Mouse (Mus musculus) testis, postnatal 14 days (tissue): Measurements from ENCODE around the gene Bmp6.

Experiments
- DNase-seq: peaks from one replicate; pipeline ENCODE4 v3.0.0; 2021; ENCODE audit warnings: low spot score

The Bmp6 gene

DNA sequence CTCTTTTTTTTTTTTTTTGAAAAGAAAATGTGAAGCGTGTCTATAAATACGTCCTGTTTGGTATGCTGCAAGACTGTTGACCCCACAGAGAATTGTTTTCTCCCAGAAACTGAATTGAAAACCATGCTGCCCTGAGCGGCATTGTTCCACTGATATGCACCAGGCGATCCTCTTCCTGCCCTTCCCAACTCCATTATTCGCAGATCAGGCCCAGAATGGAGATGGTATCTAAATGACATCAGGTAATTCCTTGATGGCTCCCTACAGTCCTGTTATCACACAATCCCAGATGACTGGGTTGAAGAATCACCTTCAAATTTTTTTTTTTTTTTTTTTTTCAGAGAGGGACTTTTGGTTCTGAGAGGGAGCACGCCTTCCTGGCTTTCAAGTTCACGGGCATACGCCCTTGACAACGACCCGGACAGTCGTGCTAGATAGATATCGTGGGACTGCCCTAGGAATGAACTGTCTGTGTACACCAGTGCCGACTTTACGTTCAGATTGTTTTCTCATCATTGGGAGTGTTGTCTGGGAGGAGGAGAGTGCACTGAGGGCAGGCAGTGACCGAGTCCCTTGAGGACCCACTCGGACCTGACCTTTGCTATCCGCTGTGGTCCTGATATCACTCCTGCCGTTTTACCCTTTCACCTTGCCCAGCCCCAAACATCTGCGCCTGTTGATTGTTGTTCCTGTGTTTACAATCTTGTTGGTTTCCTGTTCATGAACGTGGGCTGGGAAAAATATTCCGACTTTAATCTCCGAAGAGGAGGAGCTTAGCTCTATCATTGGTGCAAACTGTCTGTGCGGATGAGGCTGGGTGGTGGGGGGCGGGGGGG lies 8.7 kb downstream of the Bmp6 start:
- DNase-seq, result no peak

DNA sequence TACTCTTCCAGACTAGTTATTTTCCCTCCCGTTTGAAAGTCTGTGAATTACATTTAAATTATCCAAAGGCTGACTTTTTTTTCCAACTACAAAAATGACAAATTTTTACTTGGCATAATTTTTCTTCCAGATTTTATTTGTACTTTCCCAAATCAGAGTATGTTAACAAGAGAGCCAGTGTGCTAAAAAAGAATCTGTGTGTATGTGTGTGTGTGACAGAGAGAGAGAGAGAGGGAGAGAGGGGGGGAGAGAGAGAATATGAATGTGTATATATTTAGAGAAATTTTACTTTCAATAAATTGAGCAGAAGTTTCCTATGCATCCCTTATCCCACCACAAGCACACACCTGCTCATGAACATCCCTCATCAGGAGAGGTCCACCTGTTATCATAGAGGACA lies 9.4 kb downstream of the Bmp6 start:
- no peak for DNase-seq

- no peak for DNase-seq
These were observed 14.1 kb downstream of the Bmp6 start for GRCm38 (mm10) chr13:38359045-38359444.

- DNase-seq, result no peak
These were observed 17.8 kb downstream of the Bmp6 start for GRCm38 (mm10) chr13:38362751-38363150.

- DNase-seq, result no peak
These were observed 19.0 kb downstream of the Bmp6 start for GRCm38 (mm10) chr13:38363869-38364268.

DNA sequence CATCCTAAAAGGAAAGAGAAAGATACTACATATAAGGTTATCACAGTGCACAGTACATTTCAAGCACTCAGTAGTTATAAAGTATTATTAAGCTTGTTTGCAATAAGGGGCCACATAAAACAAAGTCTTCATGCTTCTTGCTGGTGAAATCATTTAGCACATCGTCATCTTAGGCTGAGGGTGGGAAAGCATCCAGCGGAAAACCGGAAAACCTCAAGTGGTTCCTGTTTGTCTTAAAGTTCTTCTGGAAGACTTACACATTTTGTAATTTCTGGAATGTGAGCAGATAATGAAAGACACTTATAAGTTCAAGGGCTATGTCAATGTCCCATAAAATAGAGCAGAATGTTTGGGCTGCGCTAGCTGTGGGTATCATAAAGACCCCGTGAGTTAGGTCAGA lies 24.7 kb downstream of the Bmp6 start:
- DNase-seq, result no peak

GRCm38 (mm10) chr13:38376071-38376470 lies 31.2 kb downstream of the Bmp6 start:
- no peak for DNase-seq

GRCm38 (mm10) chr13:38377355-38377754 lies 32.4 kb downstream of the Bmp6 start:
- no peak for DNase-seq

- DNase-seq, result no peak
These were observed 34.9 kb downstream of the Bmp6 start for GRCm38 (mm10) chr13:38379806-38380205.

DNA sequence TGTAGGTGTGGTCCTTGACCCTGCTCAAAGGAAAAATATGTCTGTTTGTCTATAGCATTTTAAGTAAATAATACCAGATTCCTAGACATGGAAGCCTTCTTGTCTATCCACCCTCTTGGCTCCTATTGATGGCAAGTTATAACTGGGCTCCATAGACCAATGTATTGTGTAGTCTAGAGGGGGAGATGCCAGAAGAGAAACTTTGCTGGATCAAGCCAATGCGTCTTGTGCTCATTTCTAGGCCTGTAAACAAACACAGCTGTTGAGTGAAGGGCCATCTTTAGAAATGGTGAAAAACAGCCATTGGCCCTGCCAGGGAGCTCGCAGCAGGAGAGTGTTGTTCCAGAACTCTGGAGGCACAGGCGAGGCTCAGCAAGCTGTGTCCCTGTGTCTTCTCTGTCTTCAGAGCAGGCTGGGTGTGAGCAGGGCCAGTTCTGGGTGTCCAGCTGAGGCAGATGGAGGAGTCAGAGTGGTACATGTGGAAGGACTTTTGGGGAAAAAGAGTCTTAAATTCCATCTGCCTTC lies 41.2 kb downstream of the Bmp6 start:
- no peak for DNase-seq

- no peak for DNase-seq
These were observed 42.6 kb downstream of the Bmp6 start for GRCm38 (mm10) chr13:38387453-38388040.

DNA sequence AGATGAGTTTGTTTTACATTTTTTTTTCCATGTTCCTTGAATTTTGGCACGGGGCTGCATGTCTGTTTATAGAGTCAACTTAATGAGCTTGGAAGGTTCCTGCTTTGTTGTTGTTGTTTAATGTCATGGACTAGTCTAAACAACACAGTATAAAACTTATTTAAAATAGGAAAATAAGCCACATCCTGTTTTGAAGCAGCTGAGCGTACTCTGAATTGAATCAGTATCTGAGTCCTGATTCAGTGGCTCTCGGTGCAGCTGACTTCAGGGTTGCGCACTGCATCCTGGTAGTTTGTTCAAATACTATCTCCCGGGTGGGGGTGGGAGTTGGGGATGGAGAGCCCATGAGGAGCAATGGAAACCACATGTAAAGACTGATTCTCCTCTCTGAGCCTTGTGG lies 48.5 kb downstream of the Bmp6 start:
- no peak for DNase-seq

DNA sequence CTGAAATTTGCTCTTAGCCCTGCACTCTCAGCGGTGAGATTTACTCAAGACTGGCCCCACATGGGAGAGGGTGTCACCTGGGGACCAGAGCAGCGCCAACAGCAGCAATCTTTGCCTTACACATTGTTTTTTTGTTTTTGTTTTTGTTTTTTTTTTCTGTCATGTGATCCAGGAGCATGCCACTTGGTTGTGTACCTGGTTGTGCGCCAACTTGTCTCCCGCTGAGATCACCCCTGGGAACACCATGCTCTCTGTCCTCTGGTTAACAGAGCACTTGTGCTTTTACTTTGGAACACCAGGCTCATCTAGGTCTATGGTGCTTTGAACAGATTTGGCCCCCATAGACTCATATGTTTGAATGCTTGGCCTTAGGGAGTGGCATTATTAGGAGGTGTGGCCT lies 50.1 kb downstream of the Bmp6 start:
- DNase-seq, result no peak

DNA sequence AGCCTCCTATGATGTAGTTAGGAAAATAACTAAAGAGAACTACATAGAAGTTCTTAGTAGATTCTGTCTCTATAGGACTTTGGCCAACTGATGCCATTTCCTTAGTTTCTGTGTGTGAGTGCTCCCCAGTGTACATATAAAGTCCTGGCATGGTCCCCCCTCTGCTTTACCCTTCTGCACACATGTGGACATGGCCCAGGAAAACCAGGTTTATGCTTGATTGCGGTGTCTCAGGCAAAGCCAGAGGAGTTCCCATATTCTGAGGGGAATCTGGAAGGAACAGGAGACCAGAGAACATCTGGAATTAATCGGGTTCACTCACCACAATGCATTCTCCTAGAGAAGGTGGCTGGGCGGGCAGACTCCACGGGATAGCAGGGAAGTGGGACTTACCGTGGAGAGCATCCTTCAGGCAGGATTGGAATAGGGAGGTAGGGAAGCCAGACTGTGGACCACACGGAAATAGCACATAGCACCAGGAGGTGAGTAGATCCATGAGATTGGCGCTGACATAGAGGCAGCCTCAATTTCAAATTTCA lies 52.2 kb downstream of the Bmp6 start:
- no peak for DNase-seq

DNA sequence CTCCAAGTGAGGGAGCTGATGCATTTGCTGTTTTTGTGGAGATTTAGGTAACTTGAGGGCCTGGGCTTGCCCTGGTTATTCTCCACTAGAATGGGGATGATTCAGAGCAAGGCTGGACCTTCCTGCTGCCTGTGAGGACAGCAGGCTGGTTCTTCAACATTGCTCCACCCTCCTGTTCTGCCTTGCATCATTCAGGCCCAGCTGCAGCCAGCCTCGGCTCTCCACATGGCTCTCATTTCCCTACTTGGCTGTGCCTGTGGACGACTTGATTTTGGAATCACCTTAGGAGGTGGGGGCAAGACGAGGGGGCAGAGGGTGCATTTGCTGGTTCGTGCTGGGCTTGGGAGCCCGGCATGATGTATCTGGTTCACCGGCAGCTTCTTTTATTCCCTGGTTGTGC lies 53.8 kb downstream of the Bmp6 start:
- DNase-seq, result no peak

GRCm38 (mm10) chr13:38400662-38401061 lies 55.8 kb downstream of the Bmp6 start:
- no peak for DNase-seq

DNA sequence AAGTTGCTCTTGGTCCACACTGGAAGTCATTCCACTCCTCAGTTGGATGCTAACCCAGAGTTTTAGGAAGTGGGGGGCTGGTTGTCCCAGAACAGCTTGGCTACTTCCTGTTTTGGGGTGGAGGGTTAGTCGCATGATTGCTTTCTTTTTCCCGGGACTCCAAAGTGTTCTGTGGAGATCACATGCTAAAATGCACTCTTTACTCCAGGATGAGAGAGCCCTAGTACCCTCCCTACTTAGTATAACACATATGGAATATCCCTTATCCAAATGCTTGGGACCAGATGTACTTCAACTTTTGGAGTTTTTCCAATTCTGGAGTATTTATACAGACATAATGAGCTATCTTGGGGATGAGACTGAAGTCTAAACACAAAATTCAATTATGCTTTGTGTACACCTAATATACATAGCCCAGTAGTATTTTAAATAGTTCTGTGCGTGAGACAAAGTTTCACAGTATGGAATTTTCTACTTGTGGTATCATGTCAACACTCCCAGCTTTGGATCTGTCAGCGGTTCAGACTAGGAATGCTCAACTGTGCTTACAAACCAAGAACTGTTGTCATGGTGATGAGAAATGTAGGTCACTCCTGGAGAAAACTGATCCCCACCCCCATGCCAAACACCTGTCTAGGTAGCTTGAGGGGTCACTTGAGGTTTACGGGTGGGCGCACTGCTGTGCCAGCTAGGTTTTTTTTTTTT lies 62.9 kb downstream of the Bmp6 start:
- no peak for DNase-seq

DNA sequence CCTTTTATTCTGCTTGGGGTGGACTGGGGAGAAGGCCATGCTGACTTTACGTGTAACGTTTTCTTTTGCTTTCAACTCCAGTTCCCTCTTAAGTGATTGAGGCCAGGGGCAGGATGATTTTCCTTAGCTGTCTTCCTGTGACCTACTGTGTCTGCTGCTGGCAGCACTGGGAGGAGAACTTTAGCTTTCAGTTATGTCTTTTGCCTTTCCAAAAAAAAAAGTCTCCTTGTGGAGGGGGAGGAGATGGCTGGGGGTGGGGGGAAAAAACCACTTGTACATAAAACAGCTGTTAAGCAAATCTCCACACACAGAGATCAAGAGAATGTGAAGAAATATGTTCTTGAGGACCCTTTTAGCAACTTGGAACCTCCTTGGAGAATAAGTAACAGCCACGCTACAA lies 63.7 kb downstream of the Bmp6 start:
- DNase-seq, result no peak

DNA sequence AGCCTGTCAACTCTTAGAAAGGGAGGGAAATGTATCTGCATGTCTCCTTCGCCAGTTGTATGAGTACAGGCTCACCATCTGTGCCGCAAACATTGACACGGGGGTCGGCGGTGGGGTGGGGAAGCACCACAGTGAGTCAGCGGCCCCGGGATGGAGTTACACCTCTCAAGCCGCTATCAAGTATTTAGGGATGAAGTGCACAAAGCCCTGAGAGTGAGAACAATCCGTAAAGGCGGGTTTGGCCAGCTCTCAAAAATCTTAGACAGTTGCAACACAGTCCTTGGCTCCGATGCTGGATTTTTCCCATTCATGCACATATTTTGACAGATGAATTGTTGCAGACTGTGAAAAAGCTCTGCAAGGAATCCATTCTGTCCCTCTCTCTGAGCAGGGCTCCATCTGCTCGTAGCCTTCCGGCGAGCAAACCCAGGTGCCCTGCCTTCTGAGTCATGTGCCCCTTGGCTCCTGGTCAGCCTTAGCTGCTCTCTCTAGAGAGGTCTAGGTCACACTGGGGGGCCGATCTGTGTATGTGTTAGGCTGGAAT lies 65.5 kb downstream of the Bmp6 start:
- DNase-seq, result peak; percentile 60

GRCm38 (mm10) chr13:38419781-38420180 lies 74.9 kb downstream of the Bmp6 start:
- DNase-seq, result no peak

- DNase-seq, result no peak
These were observed 77.6 kb downstream of the Bmp6 start for GRCm38 (mm10) chr13:38422491-38422890.

DNA sequence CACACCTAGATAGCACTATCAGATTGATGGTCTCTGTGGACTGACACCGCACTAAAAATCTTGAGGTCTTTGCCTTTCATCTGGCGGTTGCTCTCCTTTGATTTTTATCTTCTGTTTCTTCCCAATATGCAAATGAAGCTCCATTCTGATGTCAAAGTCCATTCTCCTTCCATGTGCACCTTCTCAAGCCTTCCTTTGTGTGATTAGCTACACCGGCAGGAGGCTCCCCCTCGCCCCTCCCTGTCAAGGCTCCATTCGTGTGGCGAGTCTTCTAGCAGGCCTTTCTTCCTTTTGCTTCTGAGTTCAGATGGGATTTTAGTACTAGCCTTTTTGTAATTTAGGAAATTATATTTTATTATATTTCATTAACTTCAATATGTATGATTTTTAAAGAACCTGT lies 80.4 kb downstream of the Bmp6 start:
- DNase-seq, result no peak
